Mouse (Mus musculus): Measurements from ENCODE around the gene Kat8.
A peak's percentile ranks its signal among the peaks of the same experiment; 100 is the strongest.

Kat8 gene

GRCm38 (mm10) chr7:127898179-127898956 lies 13.9 kb upstream of the Kat8 start:
- no peak for DNase-seq

GRCm38 (mm10) chr7:127899997-127900396 lies 12.3 kb upstream of the Kat8 start:
- DNase-seq = no peak

GRCm38 (mm10) chr7:127901772-127902171 lies 10.5 kb upstream of the Kat8 start:
- DNase-seq = no peak

GRCm38 (mm10) chr7:127903971-127904796 lies 8.1 kb upstream of the Kat8 start, which contains the start of gene Bckdk:
TSS of gene Bckdk (plus strand) at chr7:127904082.
- DNase-seq = peak; percentile 80

GRCm38 (mm10) chr7:127907939-127908338 lies 4.4 kb upstream of the Kat8 start:
- DNase-seq = no peak

- no peak for DNase-seq
These were observed 3.7 kb upstream of the Kat8 start for GRCm38 (mm10) chr7:127908656-127909055.

GRCm38 (mm10) chr7:127912938-127913337 lies 622 bp downstream of the Kat8 start:
- DNase-seq = no peak

- DNase-seq = no peak
These were observed 3.0 kb downstream of the Kat8 start for GRCm38 (mm10) chr7:127915293-127915692.

- no peak for DNase-seq
These were observed 5.9 kb downstream of the Kat8 start for GRCm38 (mm10) chr7:127918203-127918602.

- DNase-seq = no peak
These were observed 7.0 kb downstream of the Kat8 start for GRCm38 (mm10) chr7:127919290-127919689.

- no peak for DNase-seq
These were observed 9.2 kb downstream of the Kat8 start for GRCm38 (mm10) chr7:127921516-127921915.

GRCm38 (mm10) chr7:127922451-127923275 lies 10.3 kb downstream of the Kat8 start:
- DNase-seq = no peak

- no peak for DNase-seq
These were observed 11.4 kb downstream of the Kat8 start for GRCm38 (mm10) chr7:127923714-127924113.

- no peak for DNase-seq
These were observed 12.9 kb downstream of the Kat8 start for GRCm38 (mm10) chr7:127925252-127925651.

- no peak for DNase-seq
These were observed 13.8 kb downstream of the Kat8 start for GRCm38 (mm10) chr7:127926066-127926465.

GRCm38 (mm10) chr7:127926846-127927245 lies 14.5 kb downstream of the Kat8 start:
- DNase-seq = no peak

- DNase-seq = no peak
These were observed 15.4 kb downstream of the Kat8 start for GRCm38 (mm10) chr7:127927726-127928125.

GRCm38 (mm10) chr7:127928596-127928995 lies 16.3 kb downstream of the Kat8 start:
- DNase-seq = no peak

GRCm38 (mm10) chr7:127929923-127930322 lies 17.6 kb downstream of the Kat8 start, which contains the start of gene Prss8:
TSS of gene Prss8 (minus strand) at chr7:127930104.
- DNase-seq = no peak

- no peak for DNase-seq
These were observed 18.3 kb downstream of the Kat8 start for GRCm38 (mm10) chr7:127930636-127931035.

GRCm38 (mm10) chr7:127931351-127932135 lies 19.2 kb downstream of the Kat8 start:
- DNase-seq = no peak

All from cerebellum, adult 9-10 months (tissue).